Mouse (Mus musculus) urinary bladder, adult 18-20 months (tissue): ENCODE data around the gene Gm11037.
"Not testable (repeated sequence)": the region's sequence is repeated elsewhere in the genome, so short reads cannot be mapped to it uniquely, and the experiment has no call there.

ENCODE experiments used
- DNase-seq, 2 experiments: peaks; one replicate each; pipeline ENCODE4 v3.0.0; 2022; ENCODE audit warnings: low spot score in 2 of 2, mixed read lengths in 2 of 2

Gm11037 gene

GRCm38 (mm10) chr2:131132930-131133547 lies at the start of gene Gm11037:
Gene Gm11037, plus strand, starts transcription at chr2:131133497.
- no peak for DNase-seq

GRCm38 (mm10) chr2:131084206-131084605 lies 49.1 kb upstream of the Gm11037 start:
- no peak for DNase-seq

- DNase-seq, result no peak
These were observed 46.5 kb upstream of the Gm11037 start, which contains the start of gene Siglec1 for GRCm38 (mm10) chr2:131086667-131087390. Gene Siglec1, minus strand, starts transcription at chr2:131086765.

GRCm38 (mm10) chr2:131088581-131088980 lies 44.7 kb upstream of the Gm11037 start:
- DNase-seq, result no peak

DNA sequence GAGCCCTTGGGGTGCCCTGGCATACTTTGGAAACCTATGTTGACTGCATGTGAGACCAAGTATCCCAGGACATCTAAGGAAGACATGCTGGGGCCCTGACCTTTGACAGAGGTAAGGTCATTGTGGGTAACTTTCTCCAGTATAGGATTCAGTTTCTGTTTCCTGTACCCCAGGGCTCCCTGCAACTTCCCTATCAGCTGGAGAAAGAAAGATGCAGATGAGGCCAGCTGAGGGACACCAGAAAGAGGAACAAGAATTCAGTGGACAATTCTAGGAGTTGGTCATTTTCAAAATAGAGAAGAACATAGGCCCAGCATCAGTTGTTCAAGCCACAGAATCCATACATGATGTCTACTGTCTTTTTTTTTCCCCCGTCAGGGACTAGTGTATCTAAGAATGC lies 43.7 kb upstream of the Gm11037 start:
- DNase-seq, result no peak

- no peak for DNase-seq
These were observed 42.4 kb upstream of the Gm11037 start for GRCm38 (mm10) chr2:131090852-131091251.

- DNase-seq, result no peak
These were observed 39.7 kb upstream of the Gm11037 start for GRCm38 (mm10) chr2:131093577-131093976.

- peak; percentile 72 to 74 for DNase-seq
These were observed 38.5 kb upstream of the Gm11037 start for GRCm38 (mm10) chr2:131094823-131095222.

GRCm38 (mm10) chr2:131096101-131096795 lies 37.0 kb upstream of the Gm11037 start:
- peak; percentile 32 to 68 for DNase-seq

DNA sequence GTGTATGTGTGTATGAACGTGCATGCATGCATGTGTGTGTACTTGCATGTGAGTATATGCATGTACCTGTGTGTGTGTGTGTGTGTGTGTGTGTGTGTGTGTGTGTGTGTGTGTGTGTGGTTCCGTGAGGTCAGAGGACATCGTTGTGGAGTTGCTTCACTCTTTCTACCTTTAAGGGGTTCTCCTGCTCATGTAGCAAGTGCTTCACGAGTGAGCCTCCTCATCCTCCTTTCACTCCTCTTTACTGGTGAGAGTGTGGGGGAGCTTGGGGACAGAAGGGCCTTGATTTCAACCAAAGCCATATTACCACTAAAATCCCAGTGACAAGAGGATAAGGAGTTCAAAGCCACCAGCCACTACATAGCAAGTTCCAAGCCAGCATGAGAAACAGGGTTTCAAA lies 36.2 kb upstream of the Gm11037 start:
- DNase-seq, result no peak

DNA sequence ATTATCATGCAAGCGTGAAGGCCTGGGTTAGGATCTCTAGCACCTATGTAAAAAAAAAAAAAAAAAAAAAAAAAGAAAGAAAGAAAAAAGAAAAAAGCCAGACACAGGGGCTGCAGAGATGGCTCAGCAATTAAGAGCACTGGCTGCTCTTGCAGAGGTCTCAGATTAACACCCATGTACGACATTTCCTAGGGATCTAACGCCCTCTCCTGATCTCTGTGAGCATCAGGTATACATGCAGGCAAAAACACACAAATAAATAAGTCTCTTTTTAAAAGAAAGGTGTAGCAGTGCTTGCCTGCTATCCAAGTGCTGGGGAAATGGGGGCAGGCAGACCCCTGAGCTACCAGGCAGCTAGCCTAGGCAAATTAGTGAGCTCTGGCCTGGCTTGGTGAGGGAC lies 31.8 kb upstream of the Gm11037 start:
- DNase-seq, result no peak

DNA sequence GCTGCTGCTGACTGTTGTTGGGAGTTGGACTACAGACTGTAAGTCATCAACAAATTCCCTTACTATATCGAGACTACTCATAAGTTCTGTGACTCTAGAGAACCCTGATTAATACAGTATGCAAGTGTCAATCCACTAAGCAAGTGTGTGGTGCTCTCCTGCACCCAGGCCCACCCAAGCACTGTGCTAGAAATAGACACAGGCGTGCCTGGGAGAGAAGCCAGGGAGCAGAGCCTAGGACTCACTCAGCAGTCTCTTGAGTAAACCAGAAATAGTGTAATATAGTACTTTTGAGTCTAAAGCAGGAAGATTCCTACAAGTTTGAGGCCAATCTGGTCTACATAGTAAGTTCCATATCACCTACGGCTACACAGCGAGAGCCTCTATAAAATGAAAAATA lies 29.3 kb upstream of the Gm11037 start:
- no peak for DNase-seq

DNA sequence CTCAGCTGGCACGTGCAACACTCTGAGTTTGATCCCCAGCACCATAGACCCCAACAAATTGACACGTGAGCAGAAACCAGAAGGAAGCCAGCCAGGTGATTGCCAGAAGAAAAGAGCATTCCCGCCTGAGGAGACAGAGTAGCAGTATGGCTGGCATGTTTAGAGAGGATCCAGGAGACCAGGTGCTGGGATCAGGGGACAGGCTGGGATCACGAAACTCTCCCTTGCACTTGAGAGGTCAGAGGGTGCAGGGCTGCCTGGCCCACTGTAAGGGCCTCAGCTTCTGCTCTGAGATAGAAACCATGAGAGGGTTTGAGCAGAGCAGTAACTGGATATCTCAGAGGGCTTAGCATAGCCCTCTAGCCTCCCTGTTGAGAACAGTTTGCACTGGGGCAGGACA lies 28.2 kb upstream of the Gm11037 start:
- DNase-seq, result not testable (repeated sequence)

- no peak for DNase-seq
These were observed 27.3 kb upstream of the Gm11037 start for GRCm38 (mm10) chr2:131105989-131106388.

GRCm38 (mm10) chr2:131118968-131119574 lies 14.2 kb upstream of the Gm11037 start:
- DNase-seq, result no peak

GRCm38 (mm10) chr2:131124166-131124565 lies 9.1 kb upstream of the Gm11037 start:
- no peak for DNase-seq

- DNase-seq, result no peak
These were observed 7.9 kb upstream of the Gm11037 start for GRCm38 (mm10) chr2:131125157-131125963.

- no peak for DNase-seq
These were observed 7.1 kb upstream of the Gm11037 start for GRCm38 (mm10) chr2:131125964-131126815.

GRCm38 (mm10) chr2:131127161-131127730 lies 6.1 kb upstream of the Gm11037 start, which contains the start of gene Hspa12b:
Gene Hspa12b, plus strand, starts transcription at chr2:131127280.
- peak in 1 of 2 experiments; percentile 37 for DNase-seq

GRCm38 (mm10) chr2:131128211-131128610 lies 5.1 kb upstream of the Gm11037 start:
- DNase-seq, result peak in 1 of 2 experiments; percentile 41
